Mouse (Mus musculus) bone marrow macrophage, adult 2 months (primary cell): ENCODE results near the gene Dstyk.

Source experiments
- CTCF ChIP-seq: IDR thresholded peaks from 2 replicates; pipeline ENCODE4 v1.5.1; 2012; ENCODE audit warnings: low read depth, mild to moderate bottlenecking, low read length, moderate library complexity
- POLR2A ChIP-seq: IDR thresholded peaks from 2 replicates; pipeline ENCODE4 v1.6.1; 2012; ENCODE audit warnings: mild to moderate bottlenecking, low read depth, low read length, borderline replicate concordance

DNA sequence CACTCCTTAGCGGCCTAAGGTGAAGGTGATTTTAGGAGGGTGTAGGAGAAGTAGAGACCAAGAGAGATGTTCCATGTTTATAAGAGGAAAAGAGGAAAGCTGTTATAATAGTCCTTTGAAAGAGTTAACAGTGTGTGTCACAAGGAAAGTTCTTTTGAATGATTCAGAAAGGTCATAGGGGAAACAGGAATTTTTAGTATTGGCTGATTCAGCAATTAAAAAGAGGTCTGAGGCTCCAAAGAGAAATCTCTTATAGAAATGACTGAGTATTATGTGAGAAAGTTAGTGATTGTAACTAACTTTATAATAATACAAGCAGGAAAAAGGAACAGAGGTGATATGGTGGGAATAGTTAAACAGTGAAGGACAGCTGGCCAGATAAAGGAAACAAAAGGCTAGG is 62.1 kb downstream of the Dstyk start:
- no peak for TF ChIP-seq POLR2A
- no peak for TF ChIP-seq CTCF
